Mouse (Mus musculus) erythroblast, embryonic 14.5 days (primary cell): ENCODE data around the gene Cenpo.

ENCODE experiments used
- GATA1 ChIP-seq: IDR thresholded peaks from 2 replicates; pipeline ENCODE4 v1.6.1; 2012; ENCODE audit warnings: low read length, inconsistent platforms, mixed read lengths
- TAL1 ChIP-seq: IDR thresholded peaks from 3 replicates; pipeline ENCODE4 v1.6.1; 2012; ENCODE audit warnings: low read length, inconsistent platforms, mixed read lengths

- no peak for TF ChIP-seq GATA1
- no peak for TF ChIP-seq TAL1
Observed at GRCm38 (mm10) chr12:4267765-4268164, 33.7 kb upstream of the Cenpo start.
